Mouse (Mus musculus) C2C12 (cell line): ENCODE results near the gene Clint1. TPM values are rescaled to one million over a fixed set of nuclear protein-coding genes. Genes with fewer than 3 reads are reported as not detected.

Experiments used
- H3K27me3 ChIP-seq: one replicate; pipeline ENCODE4 v1.6.1; 2011; ENCODE audit not compliant: control insufficient read depth, insufficient read depth, insufficient read length
- H3K36me3 ChIP-seq: one replicate; pipeline ENCODE4 v1.6.1; 2011; ENCODE audit not compliant: control insufficient read depth, insufficient read depth
- H3K4me3 ChIP-seq: one replicate; pipeline ENCODE4 v1.5.1; 2011; ENCODE audit warnings: mild to moderate bottlenecking, control low read depth; ENCODE audit not compliant: poor library complexity, insufficient read depth, severe bottlenecking
- H3K79me2 ChIP-seq: one replicate; pipeline ENCODE4 v1.6.1; 2011; ENCODE audit not compliant: control insufficient read depth, insufficient read depth
- H3K79me3 ChIP-seq: one replicate; pipeline ENCODE4 v1.6.1; 2011; ENCODE audit warnings: low read depth, control low read depth
- H3ac ChIP-seq: one replicate; pipeline ENCODE3; 2011; ENCODE audit warnings: low read depth; ENCODE audit not compliant: control insufficient read depth, insufficient read length
- CEBPB ChIP-seq: IDR thresholded peaks from one replicate; pipeline ENCODE4 v1.6.1; 2011; ENCODE audit warnings: low read depth, mild to moderate bottlenecking, control low read depth, moderate library complexity
- CTCF ChIP-seq: IDR thresholded peaks from one replicate; pipeline ENCODE4 v1.5.1; 2011; ENCODE audit not compliant: control insufficient read depth, insufficient read depth, insufficient read length
- FOSL1 ChIP-seq: IDR thresholded peaks from one replicate; pipeline ENCODE4 v1.8.0; 2011; ENCODE audit warnings: mild to moderate bottlenecking, low read length; ENCODE audit not compliant: poor library complexity, insufficient read depth, severe bottlenecking
- MAX ChIP-seq: IDR thresholded peaks from one replicate; pipeline ENCODE4 v1.6.1; 2011; ENCODE audit warnings: mild to moderate bottlenecking, control low read depth
- MYOD1 ChIP-seq: IDR thresholded peaks from one replicate; pipeline ENCODE4 v1.6.1; 2011; ENCODE audit warnings: low read depth; ENCODE audit not compliant: control insufficient read depth, insufficient read length
- MYOG ChIP-seq: IDR thresholded peaks from one replicate; pipeline ENCODE4 v1.6.1; 2011; ENCODE audit not compliant: control insufficient read depth, insufficient read length; ENCODE audit errors: extremely low read depth
- USF1 ChIP-seq: IDR thresholded peaks from one replicate; pipeline ENCODE4 v1.6.1; 2011; ENCODE audit warnings: low read depth, mild to moderate bottlenecking, control low read depth, moderate library complexity
- polyA plus RNA-seq: library from polyadenylated mRNA; unstranded; fragments of >200 nt; fragmentation: generic; extraction: Trizol; gene quantifications from one replicate; pipeline ENCODE4 v1.2.1, GENCODE M21; 2012; ENCODE audit warnings: missing spikeins

Gene Clint1
- polyA plus RNA-seq, 1 experiment, result 31.9 TPM

DNA sequence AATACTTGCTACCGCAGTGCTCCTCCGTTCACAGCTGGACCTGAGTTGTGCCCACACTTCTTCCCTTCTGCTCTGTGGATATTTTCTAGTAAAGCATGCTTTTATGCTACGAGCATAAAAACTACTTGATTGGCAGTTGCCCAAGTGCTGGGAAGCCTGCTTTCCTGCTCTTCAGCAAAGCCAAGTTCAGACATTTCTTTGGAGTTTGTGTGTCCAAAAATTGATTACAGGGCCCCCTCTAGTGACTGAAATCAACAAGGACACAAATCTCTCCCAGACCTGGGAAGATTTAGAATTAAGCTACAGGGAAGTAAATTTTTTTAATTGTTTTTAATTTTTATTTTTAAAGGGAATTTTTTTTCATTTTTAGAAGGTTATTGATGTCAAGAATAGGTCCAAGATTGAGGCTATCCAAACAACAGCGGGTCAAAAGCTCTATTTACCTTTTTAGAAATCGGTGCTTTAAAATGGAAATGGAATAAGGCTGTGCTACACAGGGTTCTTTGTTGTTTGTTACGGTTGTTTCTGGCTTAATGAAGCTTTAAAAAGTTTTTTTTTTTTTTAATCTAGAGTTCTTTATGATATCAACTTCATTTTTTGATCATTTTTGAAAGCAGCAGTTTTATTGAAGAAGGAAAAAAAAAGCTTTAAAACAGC lies 29.3 kb downstream of the Clint1 start:
- Histone ChIP-seq H3K79me2 (peaks cover 80% of the 10 kb centered on the region), H3K36me3 (peaks cover 15% of the 10 kb centered on the region), H3K4me3 (no peak overlapping the region), H3K27me3 (no peaks in the 10 kb centered on the region), H3ac (no peak overlapping the region), H3K79me3 (peaks cover 31% of the 10 kb centered on the region)
- TF ChIP-seq USF1, result no peak
- no peak for TF ChIP-seq MYOG
- TF ChIP-seq CTCF, result no peak
- TF ChIP-seq CEBPB, result no peak
- no peak for TF ChIP-seq MAX
- no peak for TF ChIP-seq FOSL1
- no peak for TF ChIP-seq MYOD1

DNA sequence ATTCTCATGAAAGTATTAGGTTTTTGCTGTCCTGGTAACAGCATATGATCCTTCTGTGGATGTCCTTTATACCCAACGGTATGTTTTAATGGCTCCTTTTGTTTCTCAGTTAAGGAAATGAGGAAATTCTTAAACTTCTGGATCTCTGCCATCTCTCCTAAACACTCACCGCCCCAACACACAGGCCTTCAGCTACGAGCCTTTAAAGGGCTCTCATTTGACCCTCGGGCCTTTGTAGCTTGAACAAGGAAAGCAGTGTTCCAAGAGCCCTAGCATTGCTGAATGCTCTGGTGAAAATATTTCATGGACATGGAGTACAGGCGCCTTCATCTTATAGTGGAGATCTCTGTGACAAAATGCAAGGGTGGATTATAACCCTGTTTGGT lies 29.8 kb downstream of the Clint1 start:
- Histone ChIP-seq H3K79me3 (peaks cover 26% of the 10 kb centered on the region), H3K36me3 (peaks cover 20% of the 10 kb centered on the region), H3K79me2 (peaks cover 74% of the 10 kb centered on the region), H3K27me3 (no peaks in the 10 kb centered on the region), H3ac (no peak overlapping the region), H3K4me3 (no peak overlapping the region)
- no peak for TF ChIP-seq MAX

DNA sequence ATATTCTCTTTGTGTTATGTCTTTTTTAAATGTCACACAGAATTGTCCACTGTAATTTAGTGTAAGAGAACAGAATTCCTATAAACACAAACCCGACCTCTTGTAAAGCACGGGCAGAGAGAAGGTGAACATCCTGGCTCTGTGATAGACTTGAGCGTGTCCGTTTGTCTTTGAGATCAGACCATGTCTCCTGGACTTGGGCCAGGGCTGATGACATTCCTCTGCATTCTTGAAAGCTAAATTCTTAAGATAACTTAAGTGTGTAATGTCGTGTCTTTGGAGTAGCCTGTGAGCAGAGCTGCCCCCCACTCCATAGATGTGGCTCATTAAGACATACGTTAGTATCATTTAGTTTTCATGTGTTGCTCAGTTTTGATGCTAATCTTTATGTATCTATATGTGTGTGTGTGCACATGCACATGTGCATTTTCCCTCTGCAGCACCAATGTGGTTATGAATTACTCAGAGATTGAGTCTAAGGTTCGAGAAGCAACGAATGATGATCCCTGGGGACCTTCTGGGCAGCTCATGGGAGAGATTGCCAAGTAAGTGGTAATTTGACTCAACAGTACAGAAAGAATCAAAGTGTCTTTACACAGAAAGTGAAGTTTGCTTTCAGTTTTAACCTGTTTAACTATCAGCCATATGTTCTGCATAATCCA lies 31.6 kb downstream of the Clint1 start:
- TF ChIP-seq MYOD1 (no peak), MAX (peak; percentile 79)

DNA sequence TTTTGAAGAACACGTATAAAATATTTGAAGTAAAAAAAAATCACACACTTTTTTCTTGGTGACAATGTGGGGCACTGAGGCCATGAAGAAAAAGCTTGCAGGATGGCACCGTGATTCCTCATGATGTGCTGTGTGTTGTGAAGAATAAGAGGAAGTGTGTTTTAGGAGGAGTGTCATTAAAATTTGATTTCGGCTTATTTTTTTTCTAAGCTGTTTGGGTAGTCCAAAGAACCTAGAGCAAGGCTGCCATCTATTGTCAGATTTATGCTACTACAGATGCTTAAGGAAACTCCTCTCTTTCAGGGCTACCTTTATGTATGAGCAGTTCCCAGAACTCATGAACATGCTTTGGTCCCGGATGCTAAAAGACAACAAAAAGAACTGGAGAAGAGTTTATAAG lies 32.2 kb downstream of the Clint1 start:
- Histone ChIP-seq H3K79me3 (peaks cover 17% of the 10 kb centered on the region), H3K79me2 (peaks cover 51% of the 10 kb centered on the region), H3K27me3 (no peaks in the 10 kb centered on the region), H3K4me3 (no peak overlapping the region), H3K36me3 (peaks cover 43% of the 10 kb centered on the region), H3ac (no peak overlapping the region)
- TF ChIP-seq FOSL1 (no peak), MYOD1 (no peak), USF1 (no peak), CEBPB (no peak), MAX (no peak), MYOG (no peak), CTCF (no peak)

More for the DNA sequence above, 31.6 kb downstream of the Clint1 start:
- H3K4me3 ChIP-seq, result no peak overlapping the region
- H3K36me3 ChIP-seq, result peaks cover 37% of the 10 kb centered on the region
- peaks cover 57% of the 10 kb centered on the region for H3K79me2 ChIP-seq
- H3K27me3 ChIP-seq, result no peaks in the 10 kb centered on the region
- H3K79me3 ChIP-seq, result peaks cover 17% of the 10 kb centered on the region
- H3ac ChIP-seq, result no peak overlapping the region

GRCm38 (mm10) chr11:45885606-45886230 lies 33.9 kb downstream of the Clint1 start:
- TF ChIP-seq MAX, result no peak
- TF ChIP-seq MYOG, result no peak
- no peak for TF ChIP-seq FOSL1
- no peak for TF ChIP-seq CEBPB
- TF ChIP-seq MYOD1, result no peak
- no peak for TF ChIP-seq USF1
- no peak for TF ChIP-seq CTCF
- no peak overlapping the region for H3K4me3 ChIP-seq
- no peak overlapping the region for H3ac ChIP-seq
- H3K27me3 ChIP-seq, result no peaks in the 10 kb centered on the region
- peaks cover 11% of the 10 kb centered on the region for H3K79me3 ChIP-seq
- H3K36me3 ChIP-seq, result peaks cover 60% of the 10 kb centered on the region
- H3K79me2 ChIP-seq, result peaks cover 35% of the 10 kb centered on the region

DNA sequence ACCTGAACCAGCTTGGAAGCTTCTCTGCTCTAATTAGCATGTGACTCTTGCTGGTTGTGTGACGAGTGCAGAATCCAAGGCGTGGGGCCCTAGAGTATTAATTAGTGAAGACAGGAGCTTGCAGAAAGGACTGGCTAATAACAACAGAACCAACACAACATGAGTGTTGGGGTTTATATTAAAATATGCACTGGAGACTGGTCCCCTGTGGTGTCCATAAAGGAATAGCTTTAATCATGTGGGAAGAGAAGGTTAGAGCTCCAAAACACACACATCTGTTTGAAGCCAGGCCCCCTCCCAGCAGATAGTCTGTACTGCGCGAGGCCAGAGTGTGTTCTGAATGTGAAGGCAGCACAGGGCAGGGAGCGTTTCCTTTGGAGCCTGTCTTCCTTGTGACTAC lies 34.7 kb downstream of the Clint1 start:
- H3K4me3 ChIP-seq, result no peak overlapping the region
- H3K79me3 ChIP-seq, result peaks cover 9% of the 10 kb centered on the region
- peaks cover 26% of the 10 kb centered on the region for H3K79me2 ChIP-seq
- no peak overlapping the region for H3ac ChIP-seq
- no peaks in the 10 kb centered on the region for H3K27me3 ChIP-seq
- no peak for TF ChIP-seq USF1
- TF ChIP-seq CTCF, result no peak
- TF ChIP-seq MYOD1, result no peak
- no peak for TF ChIP-seq MAX
- TF ChIP-seq CEBPB, result no peak
- TF ChIP-seq MYOG, result no peak
- TF ChIP-seq FOSL1, result no peak
- peaks cover 69% of the 10 kb centered on the region for H3K36me3 ChIP-seq
